Mouse (Mus musculus): ENCODE data around the gene Ttc7. TPM values are rescaled to one million over a fixed set of nuclear protein-coding genes. Genes with fewer than 3 reads are reported as not detected.

Ttc7 gene
- polyA plus RNA-seq, 1 experiment from 2014 or later: 4.6 TPM

DNA sequence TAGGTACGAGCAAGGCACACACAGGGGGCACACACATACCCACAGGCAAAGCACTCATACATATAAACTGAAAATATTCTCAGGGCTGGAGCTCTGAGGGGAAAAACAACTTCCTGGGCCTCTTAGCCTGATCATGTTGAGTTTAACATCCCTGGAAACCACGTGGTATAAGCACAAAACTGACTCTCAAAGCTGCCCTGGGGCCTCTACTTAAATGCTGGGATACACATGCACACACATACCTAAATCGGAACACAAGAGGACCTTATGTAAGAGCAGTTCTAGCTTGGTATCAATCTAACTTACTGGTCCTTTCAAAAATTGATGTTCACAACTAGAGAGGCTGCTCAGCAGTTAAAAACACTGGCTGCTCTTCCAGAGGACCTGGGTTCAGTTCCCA, 146.7 kb downstream of the Ttc7 start:
- Histone ChIP-seq H3K4me1 (no peaks in the 10 kb centered on the region; the same call in 1 of the 2 replicates), H3K9ac (replicated peaks) (no peak overlapping the region), H3K9me3 (no peaks in the 10 kb centered on the region), H3K36me3 (peaks cover 50% of the 10 kb centered on the region), H3K4me3 (no peak overlapping the region), H3K27me3 (no peaks in the 10 kb centered on the region), H3K27ac (replicated peaks) (0 out of 2 replicates have a peak overlapping the region, but pooled peaks have one; percentile 3), H3K4me2 (replicated peaks) (no peak overlapping the region)
- WGBS: 84% methylated on average over 3 of the region's 3 CpGs
- no peak for ATAC-seq (ENCODE audit: low FRiP score, low read depth)

Other genes with a start within 250 kb of the Ttc7 start
- 14.1 and 14.7 TPM in 2 replicates for gene Socs5, start 175.2 kb upstream of the Ttc7 start, polyA plus RNA-seq (2016; fragmentation: Nextera tagmentation; extraction: Ambion mirVana)
- 53.6 and 57.5 TPM in 2 replicates for gene Mcfd2, start 17.0 kb upstream of the Ttc7 start, polyA plus RNA-seq (2016; fragmentation: Nextera tagmentation; extraction: Ambion mirVana)
- gene Stpg4, start 144.9 kb downstream of the Ttc7 start, polyA plus RNA-seq (2016; fragmentation: Nextera tagmentation; extraction: Ambion mirVana): not detected in 2 replicates
- gene Calm2, start 164.0 kb downstream of the Ttc7 start, polyA plus RNA-seq (2016; fragmentation: Nextera tagmentation; extraction: Ambion mirVana): 1,064 and 1,134 TPM in 2 replicates